Mouse (Mus musculus): ENCODE measurements around the gene Asb10. TPM values are rescaled to one million over a fixed set of nuclear protein-coding genes. Genes with fewer than 3 reads are reported as not detected.

Gene Asb10
- total RNA-seq (2023), result not detected

DNA sequence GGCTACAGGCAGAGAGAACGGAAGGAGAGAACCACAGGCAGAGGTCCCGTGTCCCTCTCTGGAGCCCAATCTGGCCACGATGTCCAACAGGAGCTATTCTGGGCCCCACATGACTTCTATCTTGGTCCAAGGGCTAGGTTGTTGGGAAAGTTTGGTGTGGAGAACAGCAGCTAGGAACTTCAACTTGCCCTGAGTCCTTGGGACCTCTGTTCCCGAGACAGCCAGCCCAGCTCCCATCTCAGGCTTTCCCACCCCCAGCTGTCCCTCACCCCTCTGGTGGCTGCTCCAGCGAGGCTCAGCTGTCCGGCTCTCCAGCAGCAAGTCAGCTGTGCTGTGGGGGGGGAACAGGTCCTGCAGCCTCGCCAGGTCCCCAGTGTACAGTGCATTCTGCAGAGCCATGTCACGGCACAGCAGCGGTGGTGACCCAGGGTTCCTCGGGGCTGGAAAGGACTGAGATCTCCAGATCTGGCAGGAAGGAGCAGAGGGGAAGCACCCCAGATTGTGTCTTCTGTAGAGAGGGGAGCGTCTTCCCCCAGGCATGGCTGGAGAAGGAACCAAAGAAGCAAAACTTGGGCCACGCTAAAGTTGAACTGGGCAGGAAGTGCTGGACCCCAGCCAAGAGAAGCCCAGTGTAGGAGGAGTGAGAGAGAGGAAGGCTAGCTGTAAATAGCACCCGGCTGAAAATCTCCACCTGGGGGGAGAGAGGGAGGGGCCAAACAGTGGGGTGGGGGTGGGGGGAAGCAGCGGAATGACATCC lies at the start of gene Asb10:
Gene Asb10, minus strand, starts transcription at position 592 of the 757 bp plus-strand sequence.

DNA sequence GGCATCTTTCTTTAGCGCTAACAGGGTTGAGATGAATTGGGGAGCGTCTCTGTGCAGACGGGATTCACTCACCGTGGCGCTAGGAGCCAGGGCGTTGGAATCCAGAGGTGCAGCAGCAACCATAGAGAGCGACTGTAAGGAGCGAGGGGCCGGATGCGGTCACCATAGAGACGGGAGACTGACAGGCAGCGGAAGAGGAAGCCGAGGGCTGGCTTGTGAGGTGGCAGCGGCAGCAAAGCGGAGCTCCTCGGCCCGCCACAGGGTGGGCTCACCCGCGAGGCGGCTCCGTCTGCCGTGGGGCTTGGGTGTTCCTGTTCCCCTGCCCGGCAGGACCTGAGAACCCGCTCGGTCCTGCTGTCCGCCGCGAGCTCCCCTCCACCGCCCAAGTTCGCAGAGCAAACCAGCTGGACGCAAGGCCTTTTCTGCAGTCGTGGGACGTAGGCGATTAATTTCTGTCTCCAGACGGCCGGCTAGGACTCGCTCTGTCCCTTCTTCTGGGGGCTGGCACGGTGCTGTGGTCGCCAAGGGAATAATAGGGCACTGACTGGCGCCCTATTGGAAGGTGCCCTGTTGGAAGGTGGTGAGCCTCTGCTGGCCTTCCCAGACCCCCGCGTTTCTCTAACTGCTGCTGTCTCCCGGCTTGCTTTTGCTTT lies 45.9 kb upstream of the Asb10 start, which contains the start of gene Chpf2:
Gene Chpf2, plus strand, starts transcription at position 195 of the 653 bp plus-strand sequence.

DNA sequence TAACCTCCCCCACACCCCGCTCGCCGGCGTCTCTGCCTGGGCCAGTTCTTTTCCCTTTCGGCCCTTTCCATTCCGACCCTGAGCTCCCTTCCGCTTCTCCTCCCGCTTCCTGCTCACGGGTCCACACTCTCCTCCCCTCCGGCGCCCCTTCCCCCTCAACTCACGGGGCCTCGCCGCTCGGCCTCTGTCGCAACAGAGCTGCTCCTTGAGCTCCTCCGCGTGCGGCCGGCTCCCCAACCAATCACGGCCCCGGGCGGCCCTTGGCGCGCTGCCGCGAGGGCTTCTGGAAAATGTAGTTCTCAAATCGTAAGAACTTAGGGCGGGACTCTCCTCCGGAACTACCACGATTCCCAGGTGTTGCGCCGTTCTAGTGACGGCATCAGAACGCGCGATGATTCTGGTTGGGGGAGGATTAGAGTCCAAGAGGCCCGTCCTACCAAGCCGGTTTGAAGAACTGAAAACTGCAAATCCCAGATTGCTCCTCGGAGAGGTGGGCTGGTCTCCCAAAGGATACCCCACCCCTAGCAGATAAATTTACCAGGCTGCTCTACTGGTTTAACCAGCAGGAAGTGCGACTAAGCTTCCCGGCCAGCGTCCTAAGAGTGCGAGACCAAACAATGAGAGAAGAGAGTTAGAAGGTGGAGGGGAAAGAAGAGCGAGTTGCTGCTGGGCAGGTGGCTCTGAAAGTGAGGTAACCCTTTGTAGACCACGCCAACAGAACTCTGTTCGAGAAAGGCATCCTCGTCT lies 36.6 kb upstream of the Asb10 start, which contains the start of gene Abcf2:
Gene Abcf2, minus strand, starts transcription at position 285 of the 747 bp plus-strand sequence.

DNA sequence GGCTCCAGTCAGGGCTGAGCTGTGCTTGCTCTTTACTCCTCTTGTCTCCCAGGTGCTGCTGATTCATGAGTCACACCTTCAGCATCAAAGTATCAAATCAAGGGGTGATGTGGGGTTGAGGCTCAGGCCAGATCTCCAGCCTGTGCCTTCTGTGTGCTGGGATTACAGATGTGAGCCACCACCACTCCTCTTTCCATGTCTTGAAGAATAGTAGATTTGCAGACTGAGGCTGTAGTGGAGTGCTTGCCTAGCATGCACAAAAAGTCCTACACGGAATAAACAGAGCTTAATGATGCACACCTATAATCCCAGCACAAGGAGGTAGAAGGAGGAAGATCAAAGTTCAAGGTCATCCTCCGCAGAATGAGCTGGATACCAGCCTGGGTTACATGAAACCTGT lies 15.9 kb upstream of the Asb10 start, which contains the start of gene 4931409K22Rik:
Gene 4931409K22Rik, minus strand, starts transcription at position 101 of the 400 bp plus-strand sequence.

DNA sequence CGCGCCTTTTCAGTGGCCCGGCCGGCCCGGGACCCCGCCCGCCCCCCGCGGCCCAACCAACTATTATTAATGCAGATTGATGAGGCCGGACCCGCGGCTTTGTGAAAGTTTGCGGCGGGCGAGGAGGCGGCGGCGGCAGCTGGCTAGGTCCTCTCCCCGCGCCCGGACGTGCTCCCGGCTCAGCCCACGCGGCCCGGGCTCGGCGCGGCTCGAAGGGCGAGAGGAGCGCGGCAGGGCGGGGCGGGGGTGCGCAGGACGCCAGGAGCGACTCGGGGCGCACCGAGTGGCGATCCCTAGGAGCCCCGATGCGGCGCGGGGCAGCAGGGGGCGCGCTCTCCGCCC lies 13.9 kb downstream of the Asb10 start, which contains the start of gene Gbx1:
Gene Gbx1, minus strand, starts transcription at position 314 of the 342 bp plus-strand sequence.

Other genes starting within 250 kb of the Asb10 start
- under 1 TPM in 1 of 2 experiments, not detected in 1; 0.20 TPM for gene Kcnh2, start 189.4 kb downstream of the Asb10 start, total RNA-seq (2023)
- under 1 TPM; 0.44 to 0.53 TPM for gene Nos3, start 176.2 kb downstream of the Asb10 start, total RNA-seq (2023)
- gene Atg9b, start 148.8 kb downstream of the Asb10 start, total RNA-seq (2023), result under 1 TPM; 0.49 to 0.75 TPM
- gene Abcb8, start 147.3 kb downstream of the Asb10 start, total RNA-seq (2023), result 10 to 100 TPM; 10.5 to 16.4 TPM
- gene Asic3, start 127.6 kb downstream of the Asb10 start, total RNA-seq (2023), result not detected
- 10 to 100 TPM; 23.0 to 26.2 TPM for gene Cdk5, start 117.4 kb downstream of the Asb10 start, total RNA-seq (2023)
- 10 to 100 TPM; 55.9 to 64.2 TPM for gene Slc4a2, start 117.1 kb downstream of the Asb10 start, total RNA-seq (2023)
- 10 to 100 TPM; 28.0 to 38.0 TPM for gene Fastk, start 95.7 kb downstream of the Asb10 start, total RNA-seq (2023)
- 10 to 100 TPM; 11.4 to 14.7 TPM for gene Tmub1, start 93.1 kb downstream of the Asb10 start, total RNA-seq (2023)
- 10 to 100 TPM; 29.6 to 31.4 TPM for gene Agap3, start 88.8 kb downstream of the Asb10 start, total RNA-seq (2023)
- gene Gbx1, start 13.8 kb downstream of the Asb10 start, total RNA-seq (2023), result not detected
- not detected for gene 4931409K22Rik, start 15.8 kb upstream of the Asb10 start, total RNA-seq (2023)
- 10 to 100 TPM; 27.8 to 28.5 TPM for gene Abcf2, start 36.5 kb upstream of the Asb10 start, total RNA-seq (2023)
- 10 to 100 TPM; 21.5 to 27.1 TPM for gene Chpf2, start 45.8 kb upstream of the Asb10 start, total RNA-seq (2023)
- not detected for gene Smarcd3, start 83.4 kb upstream of the Asb10 start, total RNA-seq (2023)
- gene Nub1, start 144.6 kb upstream of the Asb10 start, total RNA-seq (2023), result 10 to 100 TPM; 39.5 to 40.7 TPM
- not detected for gene Wdr86, start 189.7 kb upstream of the Asb10 start, total RNA-seq (2023)
- gene Crygn, start 217.0 kb upstream of the Asb10 start, total RNA-seq (2023), result not detected

Data from neutrophil, adult 83 days (primary cell).